Mouse (Mus musculus) testis, adult 2 months (tissue): ENCODE measurements around the gene Gatb. TPM values are rescaled to one million over a fixed set of nuclear protein-coding genes. Genes with fewer than 3 reads are reported as not detected.
A peak's percentile ranks its signal among the peaks of the same experiment; 100 is the strongest.
"Not testable (repeated sequence)": the region's sequence is repeated elsewhere in the genome, so short reads cannot be mapped to it uniquely, and the experiment has no call there.

Experiments used
- H3K27ac ChIP-seq: fragments of 200-500 bp; 2 replicates; pipeline ENCODE4 v1.5.1; 2012; ENCODE audit warnings: low read depth, low read length; ENCODE audit not compliant: control insufficient read depth, insufficient read depth
- H3K27me3 ChIP-seq: fragments of 200-500 bp; 2 replicates; pipeline ENCODE4 v1.6.1; 2012; ENCODE audit warnings: mild to moderate bottlenecking, low read length, moderate library complexity; ENCODE audit not compliant: control insufficient read depth, insufficient read depth
- H3K36me3 ChIP-seq: fragments of 200-500 bp; 2 replicates; pipeline ENCODE4 v1.6.1; 2012; ENCODE audit warnings: mild to moderate bottlenecking, low read length; ENCODE audit not compliant: control insufficient read depth, insufficient read depth
- H3K4me1 ChIP-seq: fragments of 200-500 bp; 2 replicates; pipeline ENCODE4 v1.6.1; 2012; ENCODE audit warnings: low read length; ENCODE audit not compliant: control insufficient read depth, insufficient read depth
- H3K4me3 ChIP-seq: fragments of 200-500 bp; 2 replicates; pipeline ENCODE4 v1.5.1; 2012; ENCODE audit warnings: low read depth, mild to moderate bottlenecking, low read length, moderate library complexity, mixed read lengths; ENCODE audit not compliant: control insufficient read depth
- CTCF ChIP-seq: fragments of 200-500 bp; IDR thresholded peaks from 2 replicates; pipeline ENCODE4 v1.5.1; 2012; ENCODE audit warnings: low read depth, mild to moderate bottlenecking, inconsistent platforms, low read length, moderate library complexity; ENCODE audit not compliant: control insufficient read depth, insufficient read depth, insufficient replicate concordance
- POLR2A ChIP-seq: fragments of 200-500 bp; IDR thresholded peaks from 2 replicates; pipeline ENCODE4 v1.6.1; 2012; ENCODE audit warnings: low read depth, mild to moderate bottlenecking, inconsistent platforms, low read length, moderate library complexity; ENCODE audit not compliant: control insufficient read depth
- polyA plus RNA-seq: library from polyadenylated mRNA; depleted of rRNA; stranded (reverse); fragments of >200 nt; gene quantifications from 2 replicates; pipeline ENCODE4 v1.2.3, GENCODE M21; 2012

Gene Gatb
- polyA plus RNA-seq, 1 experiment = 11.3 TPM

DNA sequence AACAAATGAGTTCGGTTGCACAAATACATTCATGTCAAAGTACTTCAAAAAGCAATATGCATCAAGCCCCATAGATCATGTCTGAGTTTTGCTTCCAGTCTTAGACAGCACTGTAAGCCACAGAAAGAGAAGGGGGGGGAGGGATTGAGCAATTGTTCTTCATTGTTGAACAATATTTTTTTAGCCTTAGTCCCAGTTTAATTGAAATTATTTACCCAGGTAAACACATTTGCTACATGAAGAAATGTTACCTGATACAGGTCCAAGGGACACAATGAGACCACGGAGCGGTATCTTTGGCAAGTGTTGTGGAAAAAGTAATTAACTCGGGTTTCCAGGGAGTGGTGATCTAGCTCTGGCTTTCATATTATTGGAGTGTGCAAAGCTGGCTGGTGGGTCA is 23.6 kb upstream of the Gatb start:
- TF ChIP-seq CTCF (no peak), POLR2A (no peak)
- no peak overlapping the region for H3K27ac ChIP-seq
- no peaks in the 10 kb centered on the region for H3K27me3 ChIP-seq

DNA sequence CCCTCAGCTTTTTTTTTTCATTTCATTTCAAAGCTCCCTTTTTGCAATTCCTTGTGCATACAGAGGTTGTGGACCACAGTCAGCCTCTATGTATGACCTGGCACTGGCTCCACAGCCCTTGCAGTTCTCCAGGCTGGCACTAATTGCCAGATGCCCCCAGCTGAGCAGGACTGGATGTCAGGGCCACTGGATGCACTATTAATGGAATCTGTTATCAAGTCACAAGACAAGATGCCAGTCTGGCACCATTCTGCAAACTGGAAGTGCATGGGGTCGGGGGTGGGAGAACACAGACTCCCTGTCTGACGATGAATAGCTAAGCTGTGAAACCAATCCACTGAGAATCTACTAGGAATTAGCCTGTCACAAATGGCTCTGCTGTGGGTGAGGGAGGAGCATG is 22.6 kb upstream of the Gatb start:
- Histone ChIP-seq H3K4me3 (no peak overlapping the region), H3K36me3 (no peaks in the 10 kb centered on the region), H3K4me1 (no peaks in the 10 kb centered on the region), H3K27me3 (no peaks in the 10 kb centered on the region), H3K27ac (no peak overlapping the region)
- TF ChIP-seq POLR2A (no peak), CTCF (no peak)

More for the DNA sequence above, 23.6 kb upstream of the Gatb start:
- Histone ChIP-seq H3K4me1 (no peaks in the 10 kb centered on the region), H3K4me3 (no peak overlapping the region), H3K36me3 (no peaks in the 10 kb centered on the region)

DNA sequence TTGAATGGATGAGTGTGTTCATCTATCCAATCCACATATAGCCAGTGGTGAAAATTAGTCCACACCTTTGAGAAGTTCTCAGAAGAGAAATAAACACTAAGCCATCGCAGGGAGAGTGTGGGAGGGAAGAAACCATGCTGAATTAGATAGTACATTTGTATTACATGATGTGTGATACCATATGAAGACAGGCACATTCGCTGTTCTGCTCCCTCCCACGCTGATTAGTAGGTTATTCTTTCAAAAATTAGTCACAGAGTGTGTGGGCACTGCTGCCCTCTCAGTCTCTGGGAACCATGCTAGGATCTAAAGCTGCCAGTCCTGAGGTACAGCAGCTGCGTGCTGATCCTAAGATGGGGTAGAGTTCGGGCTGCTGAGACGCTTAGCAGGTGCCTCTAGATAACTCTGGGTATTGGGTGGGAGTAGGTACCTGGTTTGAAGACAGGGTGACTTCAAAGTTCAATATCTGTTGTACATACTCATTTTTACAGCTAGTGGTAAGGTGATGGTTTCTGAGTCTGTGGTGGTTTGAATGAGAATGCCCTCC is 20.1 kb upstream of the Gatb start:
- H3K27me3 ChIP-seq = no peaks in the 10 kb centered on the region
- no peak overlapping the region for H3K27ac ChIP-seq
- no peaks in the 10 kb centered on the region for H3K4me1 ChIP-seq
- no peaks in the 10 kb centered on the region for H3K36me3 ChIP-seq
- H3K4me3 ChIP-seq = no peak overlapping the region
- TF ChIP-seq POLR2A = no peak
- TF ChIP-seq CTCF = no peak

DNA sequence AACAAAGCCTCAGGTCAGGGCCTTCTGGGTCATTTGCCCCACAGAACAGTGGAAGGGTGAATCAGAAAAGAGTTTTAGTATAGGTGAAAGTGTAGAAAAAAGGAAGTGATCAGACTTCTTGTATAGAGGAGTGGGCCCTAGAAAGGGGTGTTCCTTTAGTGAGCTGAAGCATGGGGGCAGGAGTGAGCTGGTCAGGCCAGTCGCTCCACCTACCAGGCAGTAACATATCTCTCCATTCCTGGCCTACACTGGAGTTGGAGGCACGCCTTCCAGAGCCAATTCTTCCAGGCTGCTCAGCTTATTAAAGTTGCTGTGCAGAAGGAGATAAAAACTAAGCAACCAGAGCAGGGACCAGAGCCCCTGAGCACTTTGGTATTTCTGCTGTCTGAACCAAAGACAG is 9.3 kb upstream of the Gatb start:
- Histone ChIP-seq H3K36me3 (no peaks in the 10 kb centered on the region), H3K4me3 (no peak overlapping the region), H3K27ac (no peak overlapping the region), H3K27me3 (no peaks in the 10 kb centered on the region), H3K4me1 (no peaks in the 10 kb centered on the region)
- no peak for TF ChIP-seq POLR2A
- TF ChIP-seq CTCF = no peak

DNA sequence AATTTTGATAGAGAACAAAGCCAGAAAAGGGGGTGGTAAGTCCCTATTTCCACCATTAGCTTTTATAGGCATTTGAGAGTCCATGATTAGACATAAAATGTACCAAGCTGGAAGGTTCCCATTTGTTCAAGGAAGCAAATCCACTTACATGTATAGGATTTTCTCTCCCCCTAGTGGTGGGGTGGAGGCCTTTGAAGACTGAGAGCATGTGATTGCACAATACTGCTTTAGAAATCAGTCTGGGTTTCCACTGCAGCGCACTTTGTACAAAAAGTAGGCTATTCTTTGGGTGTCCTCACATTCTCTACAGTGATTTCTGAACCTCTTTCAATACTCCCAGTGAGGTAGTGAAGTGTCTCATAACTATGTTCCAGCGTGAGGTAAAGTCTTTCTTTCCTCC is 2.6 kb upstream of the Gatb start:
- H3K27me3 ChIP-seq = no peaks in the 10 kb centered on the region
- H3K4me1 ChIP-seq = no peaks in the 10 kb centered on the region; the same call in 1 of the 2 replicates
- H3K27ac ChIP-seq = no peak overlapping the region
- TF ChIP-seq CTCF = no peak
- no peak overlapping the region for H3K4me3 ChIP-seq
- no peaks in the 10 kb centered on the region for H3K36me3 ChIP-seq

DNA sequence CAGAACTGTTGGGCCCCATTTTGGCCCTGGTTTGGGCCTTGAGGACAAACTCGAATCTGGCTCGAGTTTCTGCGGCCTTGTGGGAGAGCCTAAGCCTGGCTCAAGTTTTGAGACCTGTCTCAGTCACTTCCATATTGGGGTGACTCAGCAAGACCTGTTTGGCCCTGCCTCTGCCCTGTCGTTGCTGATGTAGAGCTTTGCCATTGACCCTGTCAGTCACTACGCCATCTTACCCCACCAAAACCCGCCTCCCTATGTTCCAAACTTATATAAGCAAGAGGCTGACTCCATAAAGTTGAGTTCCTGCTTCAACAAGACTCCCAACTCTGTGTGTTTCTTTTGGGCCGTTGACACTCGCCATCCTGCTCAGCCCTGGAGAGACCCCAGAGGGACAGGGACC is 1.4 kb upstream of the Gatb start:
- H3K27me3 ChIP-seq, H3K4me3 ChIP-seq, H3K4me1 ChIP-seq, H3K27ac ChIP-seq, H3K36me3 ChIP-seq: not testable (repeated sequence)

DNA sequence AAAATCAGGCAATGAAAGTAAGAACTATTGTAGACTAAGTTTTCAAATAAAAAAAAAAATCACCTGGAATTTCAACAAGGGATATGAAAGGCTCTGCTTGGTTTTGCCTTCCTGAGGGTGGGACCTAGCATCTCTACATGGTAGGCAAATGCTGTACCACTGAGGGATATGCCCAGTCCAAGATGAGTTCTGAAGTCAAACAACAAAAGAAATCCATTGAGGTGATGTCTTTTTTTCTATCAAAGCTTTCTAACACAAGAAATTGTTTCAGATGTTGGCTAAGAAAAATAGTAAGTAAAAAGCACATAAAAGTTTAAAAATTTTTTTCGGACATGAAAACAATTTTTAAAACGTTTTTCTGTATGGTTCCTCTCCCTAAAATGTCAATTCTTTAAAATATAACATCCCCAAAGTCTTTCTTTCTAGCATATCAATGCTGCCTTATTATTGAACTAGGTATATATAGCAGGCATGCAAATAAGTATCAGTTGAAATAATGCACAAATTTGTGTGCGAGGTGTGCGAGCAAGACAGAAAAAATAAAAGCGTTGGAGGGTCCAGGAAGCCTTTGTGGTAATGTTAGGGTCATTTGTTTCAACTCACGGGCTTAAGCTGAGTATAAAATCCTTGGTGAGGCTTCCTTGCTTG is 579 bp upstream of the Gatb start:
- TF ChIP-seq CTCF (no peak), POLR2A (no peak)
- H3K27ac ChIP-seq = no peak overlapping the region; the same call in 1 of the 2 replicates
- no peaks in the 10 kb centered on the region; the same call in 1 of the 2 replicates for H3K4me1 ChIP-seq
- no peaks in the 10 kb centered on the region for H3K36me3 ChIP-seq
- peak overlapping the region; percentile 98 for H3K4me3 ChIP-seq
- H3K27me3 ChIP-seq = no peaks in the 10 kb centered on the region

DNA sequence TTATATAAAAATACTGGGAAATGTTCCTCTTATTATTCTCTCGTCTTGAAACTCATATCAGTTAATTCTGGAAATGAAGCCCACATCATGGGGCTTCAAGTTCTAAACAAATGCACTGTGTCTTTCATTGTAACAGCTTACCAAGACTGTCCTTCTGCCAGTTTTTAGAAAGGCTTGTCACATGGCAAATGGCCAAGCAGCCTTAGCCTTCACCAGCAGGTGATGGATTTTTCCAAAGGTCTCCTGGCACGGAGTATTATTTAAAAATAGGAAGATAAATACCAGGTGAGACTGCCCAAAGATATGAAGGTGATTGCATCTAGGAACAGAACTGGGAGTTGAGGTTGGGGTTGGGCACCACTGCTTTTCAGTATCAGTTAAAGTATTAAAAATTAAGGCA is 8.8 kb downstream of the Gatb start:
- TF ChIP-seq CTCF (no peak), POLR2A (no peak)
- Histone ChIP-seq H3K4me3 (no peak overlapping the region), H3K27me3 (no peaks in the 10 kb centered on the region), H3K36me3 (no peaks in the 10 kb centered on the region), H3K4me1 (no peaks in the 10 kb centered on the region), H3K27ac (no peak overlapping the region)
